ENCODE assay signal across 7 mouse cellular contexts in genomic region chr2:156112080-156112423, GRCm38 (mm10). TPM values are rescaled to one million over a fixed set of nuclear protein-coding genes. Genes with fewer than 3 reads are reported as not detected.
DNase-seq lines count a peak whose midpoint lies in the region; ATAC-seq and TF ChIP-seq lines count a peak whose summit lies in the region.
"Not testable (repeated sequence)": the region's sequence is repeated elsewhere in the genome, so short reads cannot be mapped to it uniquely, and the experiment has no call there.

No protein-coding gene starts in this region.

- not testable (repeated sequence) for ATAC-seq in forebrain, embryonic 14.5 days; heart, postnatal 0 days (ENCODE audit: insufficient read depth, low read depth); neural tube, embryonic 13.5 days (ENCODE audit: low read depth)

- H3K9ac ChIP-seq in forebrain, embryonic 14.5 days (ENCODE audit: low read length) = peak overlapping the region; percentile 97; the same call in 1 of the 2 replicates
- H3K9ac ChIP-seq in heart, postnatal 0 days (replicated peaks; ENCODE audit: low read depth, low read length) = peak overlapping the region; percentile 98; the same call in 1 of the 2 replicates
- peak overlapping the region; percentile 99; the same call in 1 of the 2 replicates for H3K9ac ChIP-seq in liver, adult 2 months (ENCODE audit: low read depth, low read length)
- peak overlapping the region; percentile 92 for H3K9ac ChIP-seq in neural tube, embryonic 13.5 days

- TF ChIP-seq CTCF in cortical plate, adult 2 months (IDR thresholded peaks at IDR 0.05; ENCODE audit: extremely low read depth, insufficient read depth, low read length); heart, postnatal 0 days (IDR thresholded peaks at IDR 0.05; ENCODE audit: low read depth); kidney, adult 2 months (conservative IDR thresholded peaks at IDR 0.05; ENCODE audit: insufficient read depth, insufficient read length, low read depth, low read length); liver, adult 2 months (IDR thresholded peaks at IDR 0.05; ENCODE audit: low read depth, low read length): not testable (repeated sequence)

- DNase-seq in forebrain, embryonic 14.5 days (ENCODE audit: low spot score); heart, postnatal 0 days (ENCODE audit: low spot score); kidney, adult 2 months; liver, adult 2 months (ENCODE audit: extremely low read depth, low read depth, low spot score): not testable (repeated sequence)

- H3K79me2 ChIP-seq in liver, adult 2 months (ENCODE audit: control insufficient read depth, insufficient read depth, low read length) = peaks cover 19% of the 10 kb centered on the region; the same call in 1 of the 2 replicates
- H3K79me2 ChIP-seq in macrophage (ENCODE audit: inconsistent target) = peaks cover 44% of the 10 kb centered on the region

- 19% methylated on average over 5 of the region's 5 CpGs for WGBS in forebrain, embryonic 14.5 days
- 17% methylated on average over 5 of the region's 5 CpGs for WGBS in heart, postnatal 0 days
- 21% methylated on average over 5 of the region's 5 CpGs for WGBS in kidney, adult 2 months
- 20% methylated on average over 5 of the region's 5 CpGs for WGBS in liver, adult 2 months
- 0% methylated on average over 2 of the region's 5 CpGs for WGBS in macrophage (ENCODE audit: missing documents)
- WGBS in neural tube, embryonic 13.5 days = 21% methylated on average over 5 of the region's 5 CpGs

- not testable (repeated sequence) for H3K4me1 ChIP-seq in cortical plate, adult 2 months (ENCODE audit: control insufficient read depth, insufficient read depth, low read length); forebrain, embryonic 14.5 days (ENCODE audit: control insufficient read depth, insufficient read depth, low read length); heart, postnatal 0 days (ENCODE audit: control insufficient read depth, insufficient read depth); kidney, adult 2 months (ENCODE audit: control insufficient read depth, insufficient read depth, low read length); liver, adult 2 months (ENCODE audit: control insufficient read depth, insufficient read depth, low read length)
- peaks cover 32% of the 10 kb centered on the region for H3K4me1 ChIP-seq in neural tube, embryonic 13.5 days (replicated peaks)

- not testable (repeated sequence) for H3K27me3 ChIP-seq in forebrain, embryonic 14.5 days (replicated peaks; ENCODE audit: control insufficient read depth, insufficient read depth, low read length); heart, postnatal 0 days (ENCODE audit: control insufficient read depth, insufficient read depth, low read length); kidney, adult 2 months (replicated peaks; ENCODE audit: control insufficient read depth, insufficient read depth, low read length); liver, adult 2 months (ENCODE audit: control insufficient read depth, insufficient read depth, low read length); neural tube, embryonic 13.5 days

- H3K36me3 ChIP-seq in forebrain, embryonic 14.5 days (ENCODE audit: control insufficient read depth, insufficient read depth, low read length); heart, postnatal 0 days (replicated peaks; ENCODE audit: control insufficient read depth, insufficient read depth, low read length); kidney, adult 2 months (ENCODE audit: control insufficient read depth, insufficient read depth, low read length); liver, adult 2 months (ENCODE audit: control insufficient read depth, insufficient read depth, low read length); macrophage (ENCODE audit: inconsistent target); neural tube, embryonic 13.5 days: not testable (repeated sequence)

- not testable (repeated sequence) for H3K9me3 ChIP-seq in forebrain, embryonic 14.5 days (replicated peaks; ENCODE audit: control insufficient read depth, low read length); heart, postnatal 0 days (replicated peaks; ENCODE audit: control insufficient read depth, low read length); neural tube, embryonic 13.5 days

- not testable (repeated sequence) for H3K27ac ChIP-seq in cortical plate, adult 2 months (ENCODE audit: insufficient read depth, low read length); macrophage
- H3K27ac ChIP-seq in forebrain, embryonic 14.5 days (ENCODE audit: low read depth, low read length) = peak overlapping the region; percentile 93; the same call in 1 of the 2 replicates
- H3K27ac ChIP-seq in heart, postnatal 0 days (ENCODE audit: low read depth) = peak overlapping the region; percentile 94
- H3K27ac ChIP-seq in kidney, adult 2 months (ENCODE audit: insufficient read depth, low read depth, low read length) = peak overlapping the region; percentile 62
- H3K27ac ChIP-seq in liver, adult 2 months (replicated peaks; ENCODE audit: insufficient read depth, low read depth, low read length) = peak overlapping the region; percentile 45; the same call in 1 of the 2 replicates
- H3K27ac ChIP-seq in neural tube, embryonic 13.5 days (replicated peaks) = peak overlapping the region; percentile 94

- peak overlapping the region; percentile 89 for H3K4me3 ChIP-seq in cortical plate, adult 2 months (ENCODE audit: insufficient read depth, low read length)
- peak overlapping the region; percentile 77 for H3K4me3 ChIP-seq in forebrain, embryonic 14.5 days (ENCODE audit: low read depth, low read length)
- peak overlapping the region; percentile 96 for H3K4me3 ChIP-seq in heart, postnatal 0 days (ENCODE audit: low read depth, low read length)
- H3K4me3 ChIP-seq in kidney, adult 2 months (ENCODE audit: insufficient read depth, low read depth, low read length) = peak overlapping the region; percentile 97
- peak overlapping the region; percentile 99 for H3K4me3 ChIP-seq in liver, adult 2 months (ENCODE audit: insufficient read depth, low read depth, low read length)
- peak overlapping the region; percentile 73 for H3K4me3 ChIP-seq in macrophage (ENCODE audit: inconsistent target)
- peak overlapping the region; percentile 98 for H3K4me3 ChIP-seq in neural tube, embryonic 13.5 days

- not testable (repeated sequence) for TF ChIP-seq EP300 in heart, postnatal 0 days (IDR thresholded peaks at IDR 0.05; ENCODE audit: low read depth)

- not testable (repeated sequence) for TF ChIP-seq POLR2A in cortical plate, adult 2 months (IDR thresholded peaks at IDR 0.05; ENCODE audit: extremely low read depth, insufficient read depth, low read length); kidney, adult 2 months (IDR thresholded peaks at IDR 0.05; ENCODE audit: low read depth, low read length); liver, adult 2 months (IDR thresholded peaks at IDR 0.05; ENCODE audit: extremely low read depth, insufficient read depth, low read length)

- H3K4me2 ChIP-seq in forebrain, embryonic 14.5 days (ENCODE audit: low read length) = peak overlapping the region; percentile 49
- peak overlapping the region; percentile 76 for H3K4me2 ChIP-seq in heart, postnatal 0 days (ENCODE audit: low read depth, low read length)
- H3K4me2 ChIP-seq in neural tube, embryonic 13.5 days = peak overlapping the region; percentile 55

RNA-seq across cellular contexts. Expression of gene Rbm12, which starts 0.3 kb away (rescaled TPM):
- 7.6 and 9.4 TPM in 2 replicates for polyA plus RNA-seq in cortical plate, adult 2 months (2012; rRNA removed)
- polyA plus RNA-seq in forebrain, embryonic 14.5 days (2014; fragmentation: Nextera tagmentation; extraction: Ambion mirVana) = 30.1 and 33.4 TPM in 2 replicates
- total RNA-seq in heart, postnatal 0 days (2014; rRNA removed; ENCODE audit: low replicate concordance) = 33.2 and 35.0 TPM in 2 replicates
- 8.8 and 9.5 TPM in 2 replicates for polyA plus RNA-seq in heart, postnatal 0 days (2015; fragmentation: Nextera tagmentation; extraction: Ambion mirVana)
- 13.2 and 14.8 TPM in 2 replicates for polyA plus RNA-seq in kidney, adult 2 months (2012; rRNA removed)
- 3.9 and 5.1 TPM in 2 replicates for total RNA-seq in liver, adult 2 months (2014; rRNA removed)
- 4.0 and 4.2 TPM in 2 replicates for polyA plus RNA-seq in liver, adult 2 months (2012; rRNA removed)
- total RNA-seq in macrophage (2018; cell fraction: chromatin; rRNA removed) = 10 to 100 TPM; 23.9 to 65.7 (median 40.6) TPM
- 10 to 100 TPM in 20 of 26 experiments, 1 to 10 TPM in 6; 7.5 to 28.0 (median 13.2) TPM for total RNA-seq in macrophage (2018; cell fraction: cytosol; rRNA removed)
- total RNA-seq in macrophage (2018; cell fraction: nucleus; rRNA removed) = 10 to 100 TPM; 14.4 to 52.5 (median 23.9) TPM
- 7.2 to 20.5 TPM (median 8.4 TPM) in 3 replicates for polyA plus RNA-seq in macrophage (2018)
- polyA plus RNA-seq in neural tube, embryonic 13.5 days (2015; fragmentation: Nextera tagmentation; extraction: Ambion mirVana) = 27.7 and 27.8 TPM in 2 replicates

RNA-seq across cellular contexts. Expression of gene Cpne1, which starts 0.3 kb away (rescaled TPM):
- polyA plus RNA-seq in cortical plate, adult 2 months (2012; rRNA removed) = 46.7 and 46.8 TPM in 2 replicates
- polyA plus RNA-seq in forebrain, embryonic 14.5 days (2014; fragmentation: Nextera tagmentation; extraction: Ambion mirVana) = 18.5 and 24.9 TPM in 2 replicates
- 47.5 and 55.5 TPM in 2 replicates for total RNA-seq in heart, postnatal 0 days (2014; rRNA removed; ENCODE audit: low replicate concordance)
- 18.3 and 18.6 TPM in 2 replicates for polyA plus RNA-seq in heart, postnatal 0 days (2015; fragmentation: Nextera tagmentation; extraction: Ambion mirVana)
- polyA plus RNA-seq in kidney, adult 2 months (2012; rRNA removed) = 57.2 and 72.4 TPM in 2 replicates
- total RNA-seq in liver, adult 2 months (2014; rRNA removed) = 18.3 and 21.9 TPM in 2 replicates
- 30.9 and 32.3 TPM in 2 replicates for polyA plus RNA-seq in liver, adult 2 months (2012; rRNA removed)
- 10 to 100 TPM; 13.3 to 75.6 (median 39.1) TPM for total RNA-seq in macrophage (2018; cell fraction: chromatin; rRNA removed)
- 10 to 100 TPM in 25 of 26 experiments, 1 to 10 TPM in 1; 8.8 to 36.0 (median 20.0) TPM for total RNA-seq in macrophage (2018; cell fraction: cytosol; rRNA removed)
- total RNA-seq in macrophage (2018; cell fraction: nucleus; rRNA removed) = 10 to 100 TPM in 24 of 26 experiments, 1 to 10 TPM in 2; 6.7 to 45.3 (median 27.3) TPM
- 7.4 to 25.3 TPM (median 17.9 TPM) in 3 replicates for polyA plus RNA-seq in macrophage (2018)
- 33.4 and 34.0 TPM in 2 replicates for polyA plus RNA-seq in neural tube, embryonic 13.5 days (2015; fragmentation: Nextera tagmentation; extraction: Ambion mirVana)

RNA-seq across cellular contexts. Expression of gene Gm28036, which starts 14.8 kb away (rescaled TPM):
- polyA plus RNA-seq in cortical plate, adult 2 months (2012; rRNA removed) = 2.2 and 5.6 TPM in 2 replicates
- polyA plus RNA-seq in forebrain, embryonic 14.5 days (2014; fragmentation: Nextera tagmentation; extraction: Ambion mirVana) = 10.5 and 16.2 TPM in 2 replicates
- 25.7 and 36.5 TPM in 2 replicates for total RNA-seq in heart, postnatal 0 days (2014; rRNA removed; ENCODE audit: low replicate concordance)
- polyA plus RNA-seq in heart, postnatal 0 days (2015; fragmentation: Nextera tagmentation; extraction: Ambion mirVana) = 4.1 and 6.2 TPM in 2 replicates
- polyA plus RNA-seq in kidney, adult 2 months (2012; rRNA removed) = 1.9 and 2.6 TPM in 2 replicates
- total RNA-seq in liver, adult 2 months (2014; rRNA removed) = 1.6 and 1.9 TPM in 2 replicates
- 0.70 and 1.1 TPM in 2 replicates for polyA plus RNA-seq in liver, adult 2 months (2012; rRNA removed)
- 10 to 100 TPM in 9 of 26 experiments, 1 to 10 TPM in 17; 2.0 to 18.0 (median 8.1) TPM for total RNA-seq in macrophage (2018; cell fraction: chromatin; rRNA removed)
- 10 to 100 TPM in 7 of 26 experiments, 1 to 10 TPM in 19; 5.8 to 19.7 (median 8.8) TPM for total RNA-seq in macrophage (2018; cell fraction: cytosol; rRNA removed)
- 10 to 100 TPM in 1 of 26 experiments, 1 to 10 TPM in 25; 1.7 to 15.0 (median 5.8) TPM for total RNA-seq in macrophage (2018; cell fraction: nucleus; rRNA removed)
- 6.1 to 13.9 TPM (median 8.1 TPM) in 3 replicates for polyA plus RNA-seq in macrophage (2018)
- polyA plus RNA-seq in neural tube, embryonic 13.5 days (2015; fragmentation: Nextera tagmentation; extraction: Ambion mirVana) = 21.4 and 26.1 TPM in 2 replicates

RNA-seq across cellular contexts. Expression of gene Romo1, which starts 31.8 kb away (rescaled TPM):
- polyA plus RNA-seq in cortical plate, adult 2 months (2012; rRNA removed) = 247 and 260 TPM in 2 replicates
- 409 and 502 TPM in 2 replicates for polyA plus RNA-seq in forebrain, embryonic 14.5 days (2014; fragmentation: Nextera tagmentation; extraction: Ambion mirVana)
- total RNA-seq in heart, postnatal 0 days (2014; rRNA removed; ENCODE audit: low replicate concordance) = 113 and 154 TPM in 2 replicates
- 607 and 610 TPM in 2 replicates for polyA plus RNA-seq in heart, postnatal 0 days (2015; fragmentation: Nextera tagmentation; extraction: Ambion mirVana)
- 396 and 507 TPM in 2 replicates for polyA plus RNA-seq in kidney, adult 2 months (2012; rRNA removed)
- total RNA-seq in liver, adult 2 months (2014; rRNA removed) = 139 and 152 TPM in 2 replicates
- 247 and 252 TPM in 2 replicates for polyA plus RNA-seq in liver, adult 2 months (2012; rRNA removed)
- 10 to 100 TPM in 1 of 26 experiments, 1 to 10 TPM in 19, not detected in 6; 1.9 to 20.1 (median 4.0) TPM for total RNA-seq in macrophage (2018; cell fraction: chromatin; rRNA removed)
- 100 to 1,000 TPM in 13 of 26 experiments, 10 to 100 TPM in 13; 55.6 to 146 (median 91.7) TPM for total RNA-seq in macrophage (2018; cell fraction: cytosol; rRNA removed)
- 10 to 100 TPM in 24 of 26 experiments, 1 to 10 TPM in 2; 7.6 to 44.5 (median 19.3) TPM for total RNA-seq in macrophage (2018; cell fraction: nucleus; rRNA removed)
- 73.4 to 124 TPM (median 123 TPM) in 3 replicates for polyA plus RNA-seq in macrophage (2018)
- polyA plus RNA-seq in neural tube, embryonic 13.5 days (2015; fragmentation: Nextera tagmentation; extraction: Ambion mirVana) = 373 and 399 TPM in 2 replicates

RNA-seq across cellular contexts. Expression of gene Nfs1, which starts 31.9 kb away (rescaled TPM):
- 54.9 and 55.9 TPM in 2 replicates for polyA plus RNA-seq in cortical plate, adult 2 months (2012; rRNA removed)
- 38.0 and 40.4 TPM in 2 replicates for polyA plus RNA-seq in forebrain, embryonic 14.5 days (2014; fragmentation: Nextera tagmentation; extraction: Ambion mirVana)
- 104 and 106 TPM in 2 replicates for total RNA-seq in heart, postnatal 0 days (2014; rRNA removed; ENCODE audit: low replicate concordance)
- 71.4 and 75.1 TPM in 2 replicates for polyA plus RNA-seq in heart, postnatal 0 days (2015; fragmentation: Nextera tagmentation; extraction: Ambion mirVana)
- polyA plus RNA-seq in kidney, adult 2 months (2012; rRNA removed) = 112 and 138 TPM in 2 replicates
- total RNA-seq in liver, adult 2 months (2014; rRNA removed) = 71.1 and 75.1 TPM in 2 replicates
- 67.4 and 71.5 TPM in 2 replicates for polyA plus RNA-seq in liver, adult 2 months (2012; rRNA removed)
- total RNA-seq in macrophage (2018; cell fraction: chromatin; rRNA removed) = 10 to 100 TPM in 21 of 26 experiments, 1 to 10 TPM in 5; 8.7 to 56.2 (median 30.2) TPM
- 10 to 100 TPM; 20.5 to 31.6 (median 26.0) TPM for total RNA-seq in macrophage (2018; cell fraction: cytosol; rRNA removed)
- 10 to 100 TPM in 25 of 26 experiments, 1 to 10 TPM in 1; 8.2 to 39.3 (median 21.9) TPM for total RNA-seq in macrophage (2018; cell fraction: nucleus; rRNA removed)
- 18.6 to 31.0 TPM (median 24.7 TPM) in 3 replicates for polyA plus RNA-seq in macrophage (2018)
- polyA plus RNA-seq in neural tube, embryonic 13.5 days (2015; fragmentation: Nextera tagmentation; extraction: Ambion mirVana) = 31.2 and 31.8 TPM in 2 replicates
